Mouse (Mus musculus) gastrocnemius, postnatal 36 days (tissue): ENCODE measurements around the gene Gm10309. TPM values are rescaled to one million over a fixed set of nuclear protein-coding genes. Genes with fewer than 3 reads are reported as not detected.
"Not testable (repeated sequence)": the region's sequence is repeated elsewhere in the genome, so short reads cannot be mapped to it uniquely, and the experiment has no call there.

Source experiments
- DNase-seq, 2 experiments: peaks; one replicate each; pipeline ENCODE4 v3.0.0; 2022
- intact Hi-C: fragments of 180-260 bp; cut with DNase I; formaldehyde crosslinking; loops from one replicate; pipeline ENCODE4 v1.15.1; 2025
- total RNA-seq, 2 experiments: library from RNA; stranded (reverse); gene quantifications; 2 replicates each; pipeline ENCODE4 v1.2.3; 2021

The Gm10309 gene
- total RNA-seq, 2 experiments from 2014 or later = not detected

- DNase-seq = no peak
- intact Hi-C loops = loop anchor here (1.0 to 10.0 kb wide), 2 partner anchors 424 to 562 kb away; no protein-coding TSS in a partner anchor
Observed at GRCm38 (mm10) chr17:86482675-86483074, 22.4 kb downstream of the Gm10309 start.

GRCm38 (mm10) chr17:86479406-86479805, 25.6 kb downstream of the Gm10309 start:
- intact Hi-C loops = no loop called here
- no peak for DNase-seq

GRCm38 (mm10) chr17:86477401-86477800, 27.6 kb downstream of the Gm10309 start:
- intact Hi-C loops, DNase-seq: not testable (repeated sequence)

DNA sequence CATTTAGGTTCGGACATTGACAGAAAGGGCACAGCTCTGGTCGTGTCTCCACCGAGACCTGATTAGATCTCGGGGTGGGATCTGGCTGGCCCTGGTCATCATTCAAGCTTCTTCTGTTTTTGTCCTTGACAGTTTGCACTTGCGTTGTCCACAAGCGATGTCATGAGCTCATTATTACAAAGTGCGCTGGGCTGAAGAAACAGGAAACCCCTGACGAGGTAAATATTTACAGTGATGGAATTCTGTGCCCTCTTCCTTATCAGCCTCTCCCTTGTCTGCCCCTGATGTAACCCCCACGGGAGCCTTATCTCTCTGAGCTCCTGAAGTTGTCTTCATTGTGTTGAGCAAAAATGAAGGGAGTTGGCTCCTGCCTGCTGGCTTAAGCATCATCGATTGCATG, 28.4 kb downstream of the Gm10309 start:
- intact Hi-C loops = no loop called here
- DNase-seq = no peak

GRCm38 (mm10) chr17:86471684-86472083, 33.3 kb downstream of the Gm10309 start:
- intact Hi-C loops = no loop called here
- no peak for DNase-seq

GRCm38 (mm10) chr17:86470160-86470559, 34.9 kb downstream of the Gm10309 start:
- no peak for DNase-seq
- intact Hi-C loops = no loop called here

DNA sequence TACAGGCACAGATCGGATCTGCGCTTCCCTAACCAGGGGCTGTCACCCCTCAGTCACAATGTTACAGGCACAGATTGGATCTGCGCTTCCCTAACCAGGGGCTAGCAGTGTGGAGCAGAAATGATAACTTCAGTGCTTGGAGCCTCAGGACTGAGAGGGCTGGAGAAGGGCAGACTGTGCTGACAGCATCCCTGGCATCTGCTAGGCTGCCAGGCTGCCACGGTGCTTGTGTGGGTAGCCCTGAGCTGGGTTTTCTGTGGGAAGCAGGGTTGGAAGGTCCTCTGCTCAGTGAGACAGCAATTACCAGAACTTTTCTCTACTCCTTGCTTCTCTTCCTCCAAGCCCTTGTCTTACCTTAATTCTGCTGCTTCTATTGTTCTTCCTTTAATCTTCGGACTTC, 37.1 kb downstream of the Gm10309 start:
- intact Hi-C loops = loop anchor here (5.0 kb wide), 1 partner anchor 46 kb away; no protein-coding TSS in a partner anchor
- DNase-seq = no peak

GRCm38 (mm10) chr17:86467291-86467898, 37.6 kb downstream of the Gm10309 start:
- intact Hi-C loops = loop anchor here (5.0 kb wide), 1 partner anchor 45 kb away; no protein-coding TSS in a partner anchor
- no peak for DNase-seq

DNA sequence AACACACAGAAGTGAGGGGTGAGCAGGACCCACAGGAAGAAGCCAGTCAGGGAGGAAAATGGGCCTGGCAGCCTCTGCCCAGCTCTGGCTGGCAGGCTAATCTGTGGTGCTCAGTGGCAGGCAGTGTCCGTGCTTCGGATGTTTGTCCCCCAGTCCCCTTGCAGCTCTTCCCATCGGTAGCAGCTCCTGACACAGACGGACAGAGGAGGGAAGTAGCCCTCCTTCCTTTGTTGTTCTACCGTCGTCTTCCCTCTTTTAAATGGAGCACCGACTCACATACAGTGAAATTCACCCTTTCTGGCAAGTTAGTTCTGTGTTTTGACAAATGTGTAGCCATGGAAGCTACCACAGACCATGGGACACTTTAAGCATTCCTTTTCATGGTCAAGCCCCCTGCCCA, 38.2 kb downstream of the Gm10309 start:
- no peak for DNase-seq
- intact Hi-C loops = loop anchor here (5.0 kb wide), 1 partner anchor 45 kb away; no protein-coding TSS in a partner anchor

DNA sequence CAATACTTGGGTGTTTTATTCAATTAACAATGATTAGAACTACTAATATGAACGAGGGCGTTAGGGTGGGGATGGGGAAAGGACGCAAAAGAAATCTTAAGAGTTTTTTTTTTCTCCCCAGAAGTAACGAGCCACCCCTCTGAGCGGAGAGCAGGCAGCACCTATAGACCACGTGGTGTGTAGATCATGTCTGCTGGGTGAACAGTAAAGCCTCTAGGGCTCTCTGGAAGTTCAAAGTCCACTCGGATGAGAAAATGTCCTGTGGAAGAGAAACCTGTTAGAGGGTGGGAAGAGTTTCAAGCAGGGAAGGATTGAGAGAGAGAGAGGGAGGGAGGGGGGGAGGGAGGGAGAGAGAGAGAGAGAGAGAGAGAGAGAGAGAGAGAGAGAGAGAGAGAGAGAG, 38.6 kb downstream of the Gm10309 start:
- no peak for DNase-seq
- intact Hi-C loops = loop anchor here (5.0 kb wide), 1 partner anchor 44 kb away; no protein-coding TSS in a partner anchor

DNA sequence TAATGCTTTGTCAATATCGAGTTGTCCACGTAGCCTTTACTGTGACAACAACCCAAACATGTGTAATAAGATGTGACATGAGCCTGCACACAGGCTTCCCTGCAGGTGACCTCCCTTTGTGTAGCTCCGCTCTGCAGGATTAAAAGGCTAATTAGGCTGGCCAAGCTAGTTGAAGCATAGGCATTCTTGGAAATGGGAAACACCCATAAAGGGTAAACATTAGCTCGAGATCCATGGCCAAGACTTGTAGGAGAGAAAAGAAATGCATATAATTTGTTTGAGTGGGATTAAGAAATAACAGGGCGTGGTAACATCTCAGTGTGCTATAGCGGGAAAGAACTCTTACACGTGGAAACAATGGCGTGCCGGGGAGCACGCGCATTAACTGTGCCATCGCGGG, 39.2 kb downstream of the Gm10309 start:
- intact Hi-C loops = loop anchor here (5.0 kb wide), 1 partner anchor 44 kb away; no protein-coding TSS in a partner anchor

DNA sequence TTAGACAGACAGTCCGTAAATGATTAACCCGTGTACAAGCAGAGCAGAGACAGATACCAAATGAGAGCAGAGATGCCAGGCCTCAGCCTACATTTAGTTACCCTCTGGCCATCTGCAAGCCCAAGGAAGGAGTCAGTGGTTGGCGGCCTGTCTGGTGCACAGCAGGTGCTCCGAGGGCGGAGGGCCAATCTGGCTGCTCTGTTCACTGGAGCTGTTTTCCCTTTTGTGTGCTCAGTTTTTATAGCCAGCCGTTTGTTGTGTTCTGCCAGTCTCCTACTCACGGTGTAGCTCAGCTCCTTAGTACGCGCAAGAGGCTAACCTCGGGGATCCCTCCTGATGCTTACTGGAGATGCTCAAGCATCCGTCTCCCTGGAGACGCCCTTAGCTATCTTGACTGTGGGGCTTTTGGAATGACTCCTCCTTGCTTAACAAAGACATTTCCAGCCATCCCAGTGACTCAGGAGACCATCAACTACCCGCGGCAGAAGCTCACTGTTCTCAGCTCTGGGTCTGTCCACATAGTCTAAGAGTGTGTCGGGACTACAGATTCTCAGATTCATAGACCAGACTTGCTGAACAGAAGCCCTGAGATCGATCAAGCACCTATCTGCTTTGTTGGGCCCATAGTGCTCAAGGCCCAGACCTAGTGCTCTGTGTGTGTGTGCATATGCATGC, 40.2 kb downstream of the Gm10309 start:
- intact Hi-C loops = loop anchor here (5.0 kb wide), 1 partner anchor 43 kb away; no protein-coding TSS in a partner anchor
- DNase-seq = no peak

More for the DNA sequence above, 39.2 kb downstream of the Gm10309 start:
- DNase-seq = no peak

GRCm38 (mm10) chr17:86464197-86464596, 40.8 kb downstream of the Gm10309 start:
- intact Hi-C loops = no loop called here
- no peak for DNase-seq

DNA sequence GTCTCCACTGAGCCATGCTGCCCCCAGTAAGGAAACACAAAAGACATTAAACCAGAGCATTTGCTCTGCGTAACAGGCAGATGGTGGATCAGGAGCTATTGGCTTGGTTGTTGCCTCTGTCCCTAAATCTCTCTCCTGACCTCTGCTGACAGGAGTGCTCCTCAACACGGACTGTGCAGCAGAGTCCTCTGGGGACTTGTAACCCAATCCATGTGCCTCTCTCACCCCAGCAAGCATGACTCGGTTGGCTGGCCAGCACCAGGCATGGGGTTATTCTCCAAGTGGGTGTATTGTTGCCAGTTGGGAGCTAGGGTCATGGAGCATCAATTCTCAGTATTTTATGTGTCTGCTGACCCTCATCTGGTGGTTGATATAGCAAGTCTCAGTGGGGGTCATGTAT, 41.7 kb downstream of the Gm10309 start:
- intact Hi-C loops = no loop called here
- no peak for DNase-seq

DNA sequence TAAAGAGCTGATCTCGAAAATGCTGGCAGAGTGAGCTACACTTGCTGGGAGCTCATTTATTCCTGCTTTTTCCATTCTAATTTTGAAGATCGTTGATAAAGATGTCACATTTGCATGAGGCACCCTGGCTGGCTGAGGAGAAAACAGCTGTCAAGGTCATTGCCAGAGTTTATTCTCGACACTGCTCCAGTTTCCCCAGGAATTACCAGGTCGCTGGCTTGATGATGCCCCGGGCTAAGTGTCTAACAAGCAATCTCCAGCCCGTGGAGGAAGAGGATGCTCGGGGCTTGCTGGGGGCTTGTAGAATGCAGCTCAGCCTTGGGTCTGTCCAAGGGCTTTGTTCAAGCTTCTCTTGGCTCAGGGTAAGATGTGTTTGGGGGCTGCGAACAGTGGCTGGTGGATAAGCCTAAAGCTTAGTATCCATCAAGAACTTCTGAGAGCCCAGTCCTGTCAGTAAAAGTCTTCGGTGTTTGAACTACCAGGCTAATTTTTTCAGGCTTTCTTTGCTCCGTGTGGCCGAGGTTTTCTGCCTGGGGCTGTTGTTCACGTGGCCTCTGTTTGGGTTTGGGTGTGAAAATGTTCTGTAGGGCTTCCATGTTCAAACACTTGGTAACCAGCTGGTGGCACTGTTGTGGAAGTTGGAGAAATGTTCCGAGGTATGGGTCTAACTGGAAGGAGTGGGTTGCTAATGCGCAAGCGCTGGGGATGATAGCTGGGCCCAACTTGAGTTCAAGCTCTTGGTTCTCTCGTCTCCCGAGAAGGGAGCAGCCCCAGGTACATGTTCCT, 44.2 kb downstream of the Gm10309 start:
- intact Hi-C loops = no loop called here
- DNase-seq = no peak

DNA sequence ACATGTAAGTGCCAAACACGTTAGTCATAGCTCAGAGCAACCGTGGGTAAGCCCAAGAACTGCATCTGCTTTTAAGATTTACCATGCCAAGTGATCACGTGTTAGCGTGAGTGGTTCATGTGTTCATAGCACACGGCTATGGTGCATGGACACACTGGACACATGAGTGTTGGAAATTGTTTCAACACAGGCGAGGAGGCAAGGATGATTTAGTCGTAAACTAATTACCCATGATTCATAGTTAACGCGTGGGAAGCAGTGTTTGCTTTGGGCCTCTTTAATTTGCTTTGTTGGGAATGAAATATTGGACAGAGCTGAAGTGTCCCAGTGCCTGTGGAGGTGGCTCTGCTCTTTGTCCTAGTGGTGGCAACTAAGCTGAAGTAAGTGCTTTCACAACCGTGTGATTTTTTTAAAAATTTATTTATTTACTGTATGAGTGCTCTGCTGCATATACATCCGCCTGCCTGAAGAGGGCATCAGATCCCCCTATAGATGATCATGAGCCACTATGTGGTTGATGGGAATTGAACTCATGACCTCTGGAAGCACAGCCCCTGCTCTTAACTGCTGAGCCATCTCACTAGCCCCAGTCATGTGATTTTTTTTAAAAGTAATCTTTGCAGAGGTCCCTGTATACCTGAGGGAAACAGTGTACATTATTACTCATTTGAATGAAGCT, 46.6 kb downstream of the Gm10309 start:
- no peak for DNase-seq
- intact Hi-C loops = no loop called here

- DNase-seq = no peak
- intact Hi-C loops = no loop called here
Observed at GRCm38 (mm10) chr17:86456512-86456911, 48.5 kb downstream of the Gm10309 start.

DNA sequence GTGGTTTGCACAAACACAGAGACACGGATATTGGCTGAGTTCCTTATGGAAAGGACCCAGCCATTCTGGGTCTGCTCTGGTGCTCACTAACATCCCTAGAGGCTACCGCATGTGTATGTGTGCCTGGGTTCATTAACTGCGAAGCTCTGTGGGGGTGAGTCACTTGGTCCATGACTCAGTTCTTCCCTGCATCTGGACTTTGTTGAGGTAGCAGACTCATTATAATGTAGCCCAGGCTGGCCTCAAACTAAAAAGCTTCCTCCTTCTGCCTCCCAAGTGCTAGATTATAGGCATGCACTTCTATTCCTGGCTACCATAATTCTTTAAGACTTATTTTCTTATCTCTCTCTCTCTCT, 50.7 kb downstream of the Gm10309 start:
- intact Hi-C loops = no loop called here
- DNase-seq = no peak

- DNase-seq = no peak
- intact Hi-C loops = no loop called here
Observed at GRCm38 (mm10) chr17:86453673-86454350, 51.2 kb downstream of the Gm10309 start.

DNA sequence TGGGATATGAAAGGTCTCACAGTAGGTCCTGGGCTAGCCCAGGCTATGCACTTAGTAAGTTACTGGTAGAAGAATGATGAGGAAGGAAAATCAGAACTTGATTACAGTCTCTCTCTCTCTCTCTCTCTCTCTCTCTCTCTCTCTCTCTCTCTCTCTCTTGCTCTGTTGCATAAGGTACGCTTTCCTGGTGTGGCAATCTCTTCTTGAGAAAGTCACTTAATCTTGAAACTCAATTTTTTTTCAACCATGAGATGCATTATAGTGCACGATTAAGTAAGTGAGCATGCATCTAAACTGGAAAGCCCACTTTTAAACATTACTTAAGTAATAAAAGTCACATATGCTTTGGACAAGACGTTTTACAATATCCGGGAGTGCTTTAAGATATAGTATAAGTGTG, 52.1 kb downstream of the Gm10309 start:
- no peak for DNase-seq
- intact Hi-C loops = no loop called here
